Mouse (Mus musculus) midbrain, embryonic 10.5 days (tissue): ENCODE data around the gene Sept11. TPM values are rescaled to one million over a fixed set of nuclear protein-coding genes. Genes with fewer than 3 reads are reported as not detected.

Source experiments
- DNase-seq: peaks from one replicate; pipeline ENCODE4 v3.0.0-alpha.2; 2017; ENCODE audit warnings: low spot score
- H3K27ac ChIP-seq: fragments of 300-500 bp; sonication (generic); replicated peaks from 2 replicates; pipeline ENCODE4 v1.5.1; 2016; ENCODE audit warnings: mild to moderate bottlenecking
- H3K27me3 ChIP-seq: fragments of 300-500 bp; sonication (generic); 2 replicates; pipeline ENCODE4 v1.6.1; 2016; ENCODE audit warnings: low read depth, mild to moderate bottlenecking; ENCODE audit not compliant: poor library complexity, severe bottlenecking
- H3K36me3 ChIP-seq: fragments of 300-500 bp; sonication (generic); 2 replicates; pipeline ENCODE4 v1.6.1; 2016; ENCODE audit warnings: mild to moderate bottlenecking, moderate library complexity
- H3K4me1 ChIP-seq: fragments of 300-500 bp; sonication (generic); 2 replicates; pipeline ENCODE4 v1.6.1; 2016
- H3K4me3 ChIP-seq: fragments of 300-500 bp; sonication (generic); 2 replicates; pipeline ENCODE4 v1.5.1; 2016; ENCODE audit warnings: mild to moderate bottlenecking, moderate library complexity
- H3K9me3 ChIP-seq: fragments of 300-500 bp; sonication (generic); replicated peaks from 2 replicates; pipeline ENCODE4 v1.6.1; 2016; ENCODE audit warnings: mild to moderate bottlenecking
- WGBS: fragments of 180-500 bp; shearing (Covaris S2); methylation state at CpG from one replicate; pipeline ENCODE4 v1.1.7; 2016; 5-methylcytosine and 5-hydroxymethylcytosine counted together
- polyA plus RNA-seq: library from polyadenylated mRNA; unstranded; fragments of >200 nt; fragmentation: Nextera tagmentation; extraction: Ambion mirVana; gene quantifications from 2 replicates; pipeline ENCODE4 v1.2.1, GENCODE M21; 2016

The Sept11 gene
- polyA plus RNA-seq, 1 experiment from 2014 or later: 251 TPM

DNA sequence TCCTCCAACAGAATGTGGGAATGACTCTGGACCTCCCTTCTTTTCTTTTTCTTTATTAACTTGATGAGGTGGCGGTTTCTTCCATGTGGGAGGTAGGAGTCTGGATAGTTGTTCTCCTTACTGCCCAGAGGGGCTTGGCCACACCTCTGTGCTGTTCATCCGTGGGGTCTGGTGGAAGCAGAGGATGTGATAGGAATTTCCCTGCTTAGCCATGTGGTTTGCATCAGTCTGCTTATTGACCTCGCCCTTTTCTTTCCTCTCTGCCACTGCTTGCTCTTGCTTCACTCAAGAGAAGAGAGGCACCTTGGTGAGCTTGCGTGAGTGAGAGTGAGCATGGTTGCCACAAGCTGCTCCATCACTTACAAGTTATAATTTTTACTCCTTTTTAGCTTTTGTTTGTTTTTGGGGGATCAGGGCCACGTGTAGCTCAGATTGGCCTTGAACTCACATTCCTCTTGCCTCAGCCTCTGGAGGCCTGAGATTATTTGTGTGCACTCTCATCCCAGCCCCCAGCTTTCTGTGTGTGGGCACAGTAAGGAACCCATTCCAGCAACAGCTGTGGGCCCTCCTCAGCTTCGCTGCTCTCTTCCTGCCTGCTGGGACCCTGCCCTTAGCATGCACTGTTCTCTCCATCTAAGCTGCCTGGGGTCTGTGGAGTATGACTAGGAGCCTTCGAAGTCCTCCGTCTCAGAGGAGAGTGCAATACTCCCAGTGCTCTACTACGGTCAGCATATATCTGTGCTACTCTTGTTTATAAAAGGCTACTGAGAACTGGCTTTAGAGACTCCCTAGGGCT lies 31.0 kb downstream of the Sept11 start:
- 58% methylated on average over 9 of the region's 9 CpGs for WGBS
- peak; percentile 25 for DNase-seq
- Histone ChIP-seq H3K4me3 (no peak overlapping the region), H3K9me3 (no peaks in the 10 kb centered on the region), H3K36me3 (peaks cover 11% of the 10 kb centered on the region; the same call in 1 of the 2 replicates), H3K4me1 (peaks cover 61% of the 10 kb centered on the region), H3K27ac (peak overlapping the region; percentile 49), H3K27me3 (no peaks in the 10 kb centered on the region)

DNA sequence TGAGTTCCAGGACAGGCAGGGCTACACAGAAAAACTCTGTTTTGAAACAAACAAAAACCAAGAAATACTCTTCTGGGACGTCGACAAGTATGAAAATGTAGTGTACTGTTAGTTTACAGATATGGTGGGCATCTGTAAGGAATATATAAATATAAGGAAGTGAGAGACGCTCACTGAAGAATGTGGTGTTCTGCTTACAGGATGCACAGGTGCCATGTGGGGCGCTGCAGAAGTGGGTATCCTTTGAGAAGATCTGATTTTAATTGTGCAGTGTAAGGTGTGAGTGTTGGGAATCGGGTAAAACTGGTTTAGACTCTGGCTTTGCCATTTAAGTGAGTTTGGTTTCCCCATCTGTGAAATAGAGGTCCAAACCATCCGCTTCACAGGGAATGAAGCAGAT lies 32.1 kb downstream of the Sept11 start:
- H3K9me3 ChIP-seq: no peaks in the 10 kb centered on the region
- WGBS: 90% methylated on average over 6 of the region's 6 CpGs

DNA sequence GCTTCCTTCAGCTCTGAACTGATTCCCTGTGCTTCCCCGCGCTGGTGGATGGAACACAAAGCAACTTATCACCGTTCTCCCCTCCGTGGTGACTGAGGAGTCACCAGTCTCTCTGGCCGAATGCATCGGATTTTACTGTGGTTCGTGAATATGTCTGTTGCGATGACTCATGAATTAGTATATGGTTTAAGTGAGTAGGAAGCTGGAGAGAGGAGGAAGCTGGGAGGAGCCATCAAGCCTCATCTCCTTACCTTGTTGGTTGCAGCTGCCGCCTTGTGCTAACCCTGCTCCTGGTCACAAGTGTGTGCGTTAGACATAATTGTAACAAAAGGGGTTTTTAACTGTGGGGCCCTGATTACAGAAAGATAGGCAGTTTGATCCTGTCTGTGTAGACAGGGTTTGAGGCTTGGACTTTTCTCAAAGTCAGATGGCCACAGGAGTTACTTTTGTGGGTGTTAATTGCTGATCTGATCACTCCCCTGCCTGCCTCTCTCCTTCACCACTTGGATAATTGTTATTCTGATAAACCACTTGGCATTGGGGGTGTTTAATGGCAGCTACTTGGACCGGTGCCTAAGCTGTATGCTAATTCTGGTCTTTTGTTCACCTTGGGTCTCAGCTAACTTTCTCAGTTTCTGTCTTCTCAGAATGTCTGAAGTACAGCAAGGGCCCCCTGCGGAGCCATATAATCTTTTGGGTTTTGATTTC lies 33.1 kb downstream of the Sept11 start:
- Histone ChIP-seq H3K27ac (peak overlapping the region; percentile 75), H3K27me3 (no peaks in the 10 kb centered on the region), H3K4me1 (peaks cover 78% of the 10 kb centered on the region), H3K4me3 (no peak overlapping the region), H3K9me3 (no peaks in the 10 kb centered on the region), H3K36me3 (0 out of 2 replicates have a peak, but pooled peaks cover 3% of the 10 kb centered on the region)
- no peak for DNase-seq
- WGBS: 46% methylated on average over 12 of the region's 12 CpGs

More for the DNA sequence above, 32.1 kb downstream of the Sept11 start:
- H3K4me3 ChIP-seq: no peak overlapping the region
- peaks cover 11% of the 10 kb centered on the region; the same call in 1 of the 2 replicates for H3K36me3 ChIP-seq
- no peak for DNase-seq
- H3K27ac ChIP-seq: peak overlapping the region; percentile 75
- no peaks in the 10 kb centered on the region for H3K27me3 ChIP-seq
- peaks cover 72% of the 10 kb centered on the region for H3K4me1 ChIP-seq

DNA sequence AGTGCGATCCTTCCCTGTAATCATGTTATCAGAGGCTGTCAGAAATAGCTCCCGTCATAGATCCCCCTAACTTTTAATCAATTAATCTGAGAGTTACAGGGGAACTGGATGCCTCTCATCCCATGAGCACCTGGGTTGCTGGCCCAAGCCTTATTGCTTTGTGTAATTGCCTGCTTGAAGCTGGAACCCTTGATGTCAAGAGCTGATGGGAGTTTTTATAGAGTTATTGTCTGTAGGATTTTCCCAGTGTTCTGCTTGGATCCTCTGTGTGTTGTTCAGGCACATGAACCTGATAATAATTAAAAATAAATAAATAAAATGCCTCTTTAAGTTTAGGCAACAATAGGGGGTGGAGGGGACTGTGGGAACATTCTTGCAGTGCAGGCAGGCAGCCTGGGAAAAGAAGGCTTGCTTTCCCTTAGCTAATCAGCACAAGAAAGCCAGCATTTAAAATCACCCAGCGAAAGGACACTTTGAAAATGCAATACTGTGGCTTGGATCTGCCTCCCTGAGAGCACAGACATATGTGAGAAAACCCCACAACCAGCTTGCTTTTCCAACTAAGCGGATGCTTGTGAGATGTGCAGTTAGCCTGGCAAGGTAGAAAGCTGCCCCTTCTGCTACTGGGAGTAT lies 33.8 kb downstream of the Sept11 start:
- 31% methylated on average over 4 of the region's 4 CpGs for WGBS
- peak overlapping the region; percentile 75 for H3K27ac ChIP-seq
- H3K4me1 ChIP-seq: peaks cover 84% of the 10 kb centered on the region
- no peaks in the 10 kb centered on the region for H3K9me3 ChIP-seq
- no peaks in the 10 kb centered on the region for H3K36me3 ChIP-seq
- no peaks in the 10 kb centered on the region for H3K27me3 ChIP-seq
- no peak for DNase-seq
- peak overlapping the region; percentile 16 for H3K4me3 ChIP-seq

DNA sequence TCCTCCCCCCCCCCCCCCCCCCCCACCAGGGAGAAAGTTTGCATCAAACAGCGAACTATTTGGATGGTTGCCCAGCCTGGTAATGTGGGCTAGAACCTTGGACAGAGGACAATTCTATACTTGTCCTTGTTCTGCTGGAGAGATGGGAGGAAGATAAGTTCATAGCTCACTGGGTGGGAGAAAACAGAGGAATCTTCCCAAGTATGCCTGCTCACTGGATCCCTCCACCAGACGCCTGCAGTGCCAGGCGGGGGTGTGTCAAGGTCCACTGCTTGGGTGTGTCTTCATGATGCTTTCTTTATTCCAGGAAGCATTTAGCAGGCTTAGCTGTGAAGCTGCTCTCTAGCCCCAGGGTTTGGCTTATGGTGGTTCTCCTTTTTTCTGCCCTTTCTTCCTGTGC lies 34.5 kb downstream of the Sept11 start:
- peak; percentile 28 for DNase-seq
- peak overlapping the region; percentile 75 for H3K27ac ChIP-seq

DNA sequence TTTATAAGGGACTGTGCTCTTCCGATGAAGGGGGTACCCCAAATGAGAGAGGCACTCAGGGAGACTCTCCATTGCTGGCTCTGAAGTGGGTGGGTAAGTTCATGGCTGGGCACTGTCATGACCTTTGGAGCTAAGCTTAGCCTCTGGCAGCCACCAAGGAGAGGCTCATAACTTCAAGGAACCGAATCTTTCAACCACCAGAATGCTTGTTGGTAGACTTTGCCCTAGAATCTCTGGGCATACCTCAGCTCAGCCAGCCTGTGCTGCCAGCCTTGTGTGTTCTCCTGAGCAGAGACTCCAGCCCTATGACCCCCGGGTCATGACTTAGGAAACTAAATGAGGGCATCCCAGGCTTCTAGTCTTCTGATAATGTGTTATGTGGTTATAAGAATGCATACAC lies 35.5 kb downstream of the Sept11 start:
- no peaks in the 10 kb centered on the region for H3K27me3 ChIP-seq
- H3K27ac ChIP-seq: peak overlapping the region; percentile 42; the same call in 1 of the 2 replicates
- no peak for DNase-seq
- no peaks in the 10 kb centered on the region for H3K9me3 ChIP-seq
- no peak overlapping the region for H3K4me3 ChIP-seq
- peaks cover 100% of the 10 kb centered on the region for H3K4me1 ChIP-seq
- WGBS: 84% methylated on average over 3 of the region's 3 CpGs
- H3K36me3 ChIP-seq: no peaks in the 10 kb centered on the region

More for the DNA sequence above, 34.5 kb downstream of the Sept11 start:
- Histone ChIP-seq H3K4me3 (no peak overlapping the region; the same call in 1 of the 2 replicates), H3K27me3 (no peaks in the 10 kb centered on the region), H3K36me3 (no peaks in the 10 kb centered on the region), H3K4me1 (peaks cover 91% of the 10 kb centered on the region), H3K9me3 (no peaks in the 10 kb centered on the region)
- 23% methylated on average over 3 of the region's 3 CpGs for WGBS

DNA sequence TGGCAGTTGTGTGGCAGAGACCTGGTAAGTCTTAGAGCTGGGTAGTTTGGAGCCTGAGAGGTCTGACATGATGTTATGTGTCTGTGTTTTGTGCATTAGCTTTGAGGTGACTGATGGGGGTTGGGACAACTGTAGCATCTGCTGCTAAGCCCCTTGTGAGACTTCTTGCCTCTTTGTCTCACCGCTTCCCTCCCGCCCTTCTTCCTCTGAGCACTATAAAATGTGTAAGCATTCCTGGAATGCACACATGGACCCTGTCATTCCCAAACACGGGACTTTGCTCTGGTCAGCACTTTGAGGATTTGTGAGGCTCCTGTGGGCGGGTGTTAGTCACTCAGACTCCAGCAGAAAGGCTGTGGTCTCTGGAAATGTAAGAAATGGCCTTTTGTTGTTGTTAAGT lies 36.7 kb downstream of the Sept11 start:
- Histone ChIP-seq H3K9me3 (no peaks in the 10 kb centered on the region), H3K4me3 (no peak overlapping the region), H3K36me3 (no peaks in the 10 kb centered on the region), H3K4me1 (peaks cover 97% of the 10 kb centered on the region), H3K27ac (peak overlapping the region; percentile 78), H3K27me3 (no peaks in the 10 kb centered on the region)
- DNase-seq: peak; percentile 41
- WGBS: 19% methylated on average over 4 of the region's 4 CpGs

DNA sequence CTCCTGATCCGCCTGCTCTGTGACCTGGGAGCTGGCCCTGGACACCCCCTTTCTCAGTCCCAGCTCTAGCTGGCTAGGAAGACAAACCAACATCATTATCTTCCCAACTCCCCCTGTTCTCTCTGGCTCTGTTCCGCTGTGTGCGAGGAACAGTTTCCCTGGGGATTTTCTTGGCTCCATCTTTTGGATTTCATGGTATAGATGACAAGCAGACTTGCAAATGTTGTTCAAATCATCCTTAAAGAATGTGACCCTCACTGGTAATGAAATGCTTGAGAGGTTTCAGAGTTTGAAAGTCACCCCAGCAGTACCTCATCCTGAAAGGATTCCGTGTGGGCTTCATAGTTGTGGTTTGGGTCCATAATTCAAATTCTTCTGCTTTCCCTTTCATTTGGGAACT lies 38.2 kb downstream of the Sept11 start:
- no peaks in the 10 kb centered on the region for H3K27me3 ChIP-seq
- WGBS: 80% methylated on average over 4 of the region's 4 CpGs
- H3K36me3 ChIP-seq: 0 out of 2 replicates have a peak, but pooled peaks cover 3% of the 10 kb centered on the region
- peaks cover 82% of the 10 kb centered on the region for H3K4me1 ChIP-seq
- no peak for DNase-seq
- H3K27ac ChIP-seq: no peak overlapping the region
- no peaks in the 10 kb centered on the region for H3K9me3 ChIP-seq
- no peak overlapping the region for H3K4me3 ChIP-seq

DNA sequence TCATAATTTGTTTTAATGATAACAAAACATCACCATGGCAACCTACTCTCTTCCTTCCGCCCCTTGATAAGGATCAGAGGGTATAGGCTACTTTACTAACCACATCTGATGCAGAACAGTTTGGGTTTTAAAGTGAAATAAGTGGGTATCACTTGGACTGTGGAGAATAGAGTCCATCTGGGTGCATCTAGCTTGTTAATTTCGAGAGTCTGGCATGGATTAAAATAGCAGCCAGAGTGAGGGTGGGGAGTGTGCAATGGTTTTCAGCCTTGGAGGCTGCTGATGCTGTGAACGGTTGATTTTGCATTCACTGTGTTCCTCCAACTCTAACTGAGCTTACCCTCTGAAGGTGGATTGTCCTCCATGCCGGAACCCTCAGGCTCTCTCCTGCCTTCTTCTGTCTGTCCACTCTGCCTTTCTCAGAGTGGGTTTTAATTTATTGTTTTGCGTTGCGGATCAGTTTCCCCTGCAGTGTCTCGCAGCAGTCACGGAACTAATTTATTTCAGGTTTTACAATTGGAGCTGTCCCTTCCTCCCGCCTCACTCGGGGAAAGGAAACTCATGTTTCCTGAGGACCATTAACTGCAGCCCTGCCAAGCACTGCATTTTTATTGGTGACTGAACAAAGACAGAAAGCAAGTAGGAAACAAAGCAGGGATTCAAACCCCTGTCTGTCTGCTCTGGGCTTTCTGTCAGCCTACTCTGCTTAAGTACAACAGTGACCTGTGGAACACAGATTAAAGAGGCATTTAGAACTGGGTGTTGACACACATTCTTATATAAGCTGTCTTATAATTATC lies 40.4 kb downstream of the Sept11 start:
- H3K27me3 ChIP-seq: no peaks in the 10 kb centered on the region
- peaks cover 65% of the 10 kb centered on the region for H3K4me1 ChIP-seq
- DNase-seq: no peak
- H3K27ac ChIP-seq: peak overlapping the region; percentile 67
- H3K4me3 ChIP-seq: no peak overlapping the region
- peaks cover 25% of the 10 kb centered on the region for H3K36me3 ChIP-seq
- H3K9me3 ChIP-seq: peaks cover 7% of the 10 kb centered on the region
- 50% methylated on average over 10 of the region's 10 CpGs for WGBS

DNA sequence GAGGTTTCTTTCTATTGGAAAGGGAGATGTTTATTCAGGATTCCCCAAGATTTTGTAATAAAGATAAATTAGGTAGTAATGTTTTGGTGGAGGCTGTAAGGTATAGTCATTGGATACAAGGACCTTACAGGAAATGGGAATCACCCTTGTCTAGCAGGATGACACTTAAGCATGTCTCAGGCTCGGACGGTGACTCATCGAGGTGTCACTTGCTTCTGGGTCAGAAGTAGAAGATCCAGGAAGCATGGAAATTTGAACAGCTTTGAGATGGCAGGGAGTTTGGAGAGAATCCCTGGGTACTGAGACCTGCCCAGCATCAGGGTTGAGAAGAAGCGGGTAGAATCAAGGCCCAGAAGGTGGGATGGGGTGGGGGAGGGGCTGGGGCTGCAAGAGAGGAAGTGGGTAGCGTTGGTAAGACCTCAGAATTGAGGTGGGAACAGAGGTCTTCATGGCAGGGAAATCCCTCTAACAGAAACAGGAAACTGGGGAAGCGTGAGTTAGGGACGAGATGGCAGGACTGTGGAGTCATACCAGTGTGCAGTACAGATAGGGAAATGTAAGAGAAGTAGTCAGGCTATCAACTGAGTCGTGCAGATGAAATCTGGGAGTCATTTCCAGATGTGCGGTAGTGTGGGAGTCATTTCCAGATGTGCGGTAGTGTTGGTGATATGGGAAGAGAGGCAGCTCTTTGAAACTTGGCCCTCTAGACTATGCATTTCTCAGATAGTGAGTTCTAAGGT lies 42.3 kb downstream of the Sept11 start:
- Histone ChIP-seq H3K4me3 (no peak overlapping the region), H3K27me3 (no peaks in the 10 kb centered on the region), H3K27ac (no peak overlapping the region), H3K4me1 (peaks cover 46% of the 10 kb centered on the region), H3K9me3 (peaks cover 8% of the 10 kb centered on the region), H3K36me3 (peaks cover 44% of the 10 kb centered on the region)
- DNase-seq: no peak
- WGBS: 91% methylated on average over 10 of the region's 10 CpGs

DNA sequence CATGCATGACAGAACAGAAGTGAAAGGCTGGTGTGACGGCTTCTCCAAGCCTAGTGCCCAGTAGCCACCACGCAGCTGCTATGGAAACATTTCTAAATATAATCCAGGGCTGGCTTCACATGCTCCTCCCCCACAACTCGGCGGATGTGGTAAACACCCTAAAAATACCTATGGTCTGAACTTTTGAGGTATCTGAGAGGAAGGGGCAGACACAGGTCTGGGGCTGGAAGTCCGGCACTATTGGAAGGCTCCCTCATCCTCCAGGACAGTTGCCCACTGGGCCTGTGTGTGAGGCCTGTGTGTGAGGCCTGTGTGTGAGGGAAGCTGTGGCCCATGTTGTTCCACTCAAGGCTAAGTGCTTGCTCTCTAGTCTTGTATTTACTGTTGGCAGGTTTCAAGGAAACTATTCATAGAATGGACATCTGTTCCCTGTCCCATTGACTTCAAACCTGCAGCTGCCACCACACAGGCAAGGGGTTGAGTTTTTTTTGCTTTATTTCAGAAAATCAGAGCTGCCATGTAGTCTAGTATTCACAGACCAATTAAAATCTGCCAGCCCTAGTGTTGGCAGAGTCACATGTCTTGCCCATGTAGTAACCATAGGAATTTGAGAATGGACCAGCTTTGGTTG lies 43.8 kb downstream of the Sept11 start:
- no peak for DNase-seq
- H3K36me3 ChIP-seq: peaks cover 59% of the 10 kb centered on the region
- no peak overlapping the region for H3K4me3 ChIP-seq
- peaks cover 31% of the 10 kb centered on the region for H3K4me1 ChIP-seq
- no peak overlapping the region for H3K27ac ChIP-seq
- 83% methylated on average over 5 of the region's 5 CpGs for WGBS
- no peaks in the 10 kb centered on the region for H3K27me3 ChIP-seq
- H3K9me3 ChIP-seq: peaks cover 8% of the 10 kb centered on the region
